Mouse (Mus musculus): Measurements from ENCODE around the gene Ppil3.

Gene Ppil3

DNA sequence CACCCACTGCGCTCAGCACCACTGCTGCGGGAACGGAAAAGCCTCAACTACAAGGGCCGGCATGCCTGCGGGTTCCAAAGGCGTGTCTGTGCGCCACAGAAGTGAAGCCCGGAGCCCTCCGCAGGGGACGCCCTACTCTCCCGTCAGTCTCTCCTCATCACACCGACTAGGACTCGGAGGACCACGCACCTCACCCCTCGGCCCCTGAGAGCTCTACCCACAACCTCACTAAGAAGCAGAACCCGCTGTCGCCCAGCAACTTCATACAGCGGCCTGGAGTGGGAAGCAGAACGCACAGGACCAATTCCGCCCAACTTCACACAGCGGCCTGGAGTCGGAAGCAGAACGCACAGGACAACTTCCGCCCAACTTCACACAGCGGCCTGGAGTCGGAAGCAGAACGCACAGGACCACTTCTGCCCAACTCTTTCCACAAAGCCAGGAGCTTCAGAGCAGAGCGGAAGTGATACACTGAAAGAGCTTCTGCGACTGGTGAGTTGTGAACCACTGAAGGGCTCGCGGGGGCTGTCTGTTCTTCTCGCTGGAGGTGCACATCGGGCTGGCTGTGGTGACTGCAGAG lies at the start of gene Ppil3, which contains the start of gene Nif3l1:
Gene Ppil3 (minus strand): TSS at position 344 of the 580 bp plus-strand sequence.
Gene Nif3l1 (plus strand): TSS at position 9 of the 580 bp plus-strand sequence.
- peak; percentile 94 for DNase-seq (ENCODE audit: low read depth, low spot score)

DNA sequence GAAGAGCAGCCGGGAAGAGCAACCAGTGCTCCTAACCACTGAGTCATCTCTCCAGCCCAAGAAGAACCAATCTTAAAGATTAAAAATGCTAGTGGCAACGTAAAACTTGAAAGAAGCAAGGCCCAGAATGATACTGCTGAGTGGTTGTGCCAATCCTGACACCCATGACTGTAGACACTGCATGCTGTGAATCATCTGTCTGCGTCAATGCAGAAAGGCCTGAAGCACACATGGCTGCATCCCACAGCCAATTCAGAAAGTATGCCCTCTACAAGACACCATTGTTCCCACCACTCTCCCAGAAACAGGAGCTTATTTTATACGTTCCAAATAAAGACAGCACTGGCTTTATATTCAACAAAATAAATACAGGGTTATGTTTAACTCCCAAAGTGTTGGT lies 37.4 kb upstream of the Ppil3 start:
- no peak for DNase-seq (ENCODE audit: low read depth, low spot score)

DNA sequence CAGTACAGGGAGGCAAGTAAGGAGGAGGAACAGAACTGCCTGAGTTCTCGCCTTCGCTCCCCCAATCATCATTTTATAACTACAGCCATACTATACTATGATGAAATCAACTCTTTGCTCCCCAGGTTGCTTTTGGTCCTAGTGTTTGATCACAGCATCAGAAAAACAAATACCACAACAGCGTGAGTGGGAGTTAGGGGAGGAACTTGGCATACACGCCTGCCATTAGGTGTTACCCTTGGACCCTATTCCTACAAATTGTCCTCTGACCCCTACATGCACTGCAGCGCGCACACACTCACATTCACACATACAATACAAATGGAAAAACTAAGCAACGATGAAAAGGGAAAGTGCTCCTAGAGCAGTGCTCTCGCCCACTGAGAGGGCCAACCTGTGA lies 30.4 kb upstream of the Ppil3 start:
- no peak for DNase-seq (ENCODE audit: low read depth, low spot score)

DNA sequence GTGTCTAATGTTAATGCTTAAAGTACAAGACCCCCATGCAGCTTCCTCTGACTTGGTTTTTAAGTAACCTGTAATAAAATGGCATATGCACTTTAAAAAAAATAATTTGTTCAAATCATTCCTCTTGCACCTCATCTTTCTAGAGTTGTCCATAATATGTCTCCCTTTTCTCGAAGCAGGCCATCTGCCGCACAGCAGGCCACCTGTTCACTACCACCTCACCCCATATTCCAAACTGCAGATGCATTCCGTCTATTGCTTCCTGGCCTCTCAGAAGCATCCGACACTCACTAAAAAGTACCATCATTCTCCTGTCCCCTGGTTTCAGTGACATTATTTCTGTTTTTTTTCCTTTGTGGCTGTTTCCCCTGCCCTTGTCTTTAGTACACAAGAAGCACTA lies 20.3 kb upstream of the Ppil3 start:
- DNase-seq (ENCODE audit: low read depth, low spot score) = no peak

DNA sequence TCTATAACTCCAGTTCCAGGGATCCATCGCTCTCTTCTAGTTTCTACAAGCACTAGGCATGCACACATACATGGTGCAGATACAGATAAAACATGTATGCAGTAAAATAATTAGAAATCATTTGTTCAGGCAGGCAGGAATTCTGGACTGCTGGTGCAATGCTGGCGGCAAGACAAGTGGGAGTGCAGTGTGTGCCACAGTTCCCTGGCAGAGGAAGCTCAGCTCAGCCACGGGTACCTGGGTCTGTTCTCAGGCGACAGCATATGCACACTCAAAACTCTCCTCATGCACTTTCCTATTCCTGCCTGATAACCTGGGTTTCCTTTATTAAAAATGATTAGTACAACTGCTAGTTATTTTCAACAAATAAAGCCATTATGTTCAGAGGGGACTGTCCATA lies 19.8 kb upstream of the Ppil3 start:
- DNase-seq (ENCODE audit: low read depth, low spot score) = no peak

DNA sequence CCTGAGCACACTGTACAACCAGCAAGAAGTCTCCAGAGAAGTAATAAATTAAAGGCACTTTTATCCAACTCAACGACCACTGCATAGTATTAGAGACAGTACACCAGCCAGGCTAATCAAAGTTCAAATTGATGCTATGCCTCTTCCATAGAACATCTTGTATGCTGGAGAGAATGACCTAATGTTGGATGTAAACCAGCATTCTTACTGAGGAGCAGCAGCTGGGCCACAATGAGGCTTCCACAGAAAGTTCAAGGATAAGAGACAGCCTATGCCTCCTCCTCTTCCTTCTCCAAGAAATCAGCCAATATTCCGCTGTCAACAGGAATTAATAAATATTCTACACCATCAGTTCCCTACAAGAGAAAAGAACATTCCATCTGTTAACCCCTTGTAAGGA lies 18.6 kb upstream of the Ppil3 start:
- DNase-seq (ENCODE audit: low read depth, low spot score) = no peak

DNA sequence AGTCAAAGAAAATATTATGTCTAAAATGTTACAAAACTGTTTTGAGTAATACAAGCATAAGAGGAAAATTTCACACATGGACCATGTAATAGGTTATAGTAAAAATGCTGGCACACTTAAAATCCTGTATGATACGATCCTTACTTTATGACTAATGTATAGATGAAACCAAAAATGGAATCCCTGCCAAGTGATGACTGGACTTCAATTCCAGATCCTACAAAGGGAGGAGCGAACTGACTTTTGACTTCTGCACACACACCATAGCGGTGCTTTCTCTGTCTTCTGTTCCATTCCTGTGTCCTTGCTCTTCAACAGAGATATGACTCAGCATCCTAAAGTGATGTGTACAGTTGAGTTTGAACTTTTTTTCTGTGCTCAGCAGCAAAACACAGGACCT lies 15.3 kb upstream of the Ppil3 start:
- DNase-seq (ENCODE audit: low read depth, low spot score) = no peak

DNA sequence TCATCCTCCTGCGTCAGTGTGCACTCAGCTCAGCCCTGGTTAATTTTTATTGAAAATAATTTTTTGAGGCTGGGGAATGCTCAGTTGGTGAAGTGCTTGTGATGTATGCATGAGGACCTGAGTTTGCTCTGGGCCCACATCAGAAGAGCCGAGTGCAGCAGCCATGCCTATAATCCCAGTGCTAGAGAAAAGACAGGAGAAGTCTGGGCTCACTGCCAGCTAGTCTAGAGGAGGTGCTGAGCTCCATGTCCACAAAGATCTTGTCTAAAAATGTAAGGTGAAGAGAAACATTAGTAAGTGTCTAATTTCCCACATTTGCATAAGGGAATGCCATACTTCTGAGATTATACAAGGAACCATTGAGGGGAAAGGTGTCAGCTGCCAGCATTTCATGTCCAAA lies 13.6 kb upstream of the Ppil3 start:
- no peak for DNase-seq (ENCODE audit: low read depth, low spot score)

DNA sequence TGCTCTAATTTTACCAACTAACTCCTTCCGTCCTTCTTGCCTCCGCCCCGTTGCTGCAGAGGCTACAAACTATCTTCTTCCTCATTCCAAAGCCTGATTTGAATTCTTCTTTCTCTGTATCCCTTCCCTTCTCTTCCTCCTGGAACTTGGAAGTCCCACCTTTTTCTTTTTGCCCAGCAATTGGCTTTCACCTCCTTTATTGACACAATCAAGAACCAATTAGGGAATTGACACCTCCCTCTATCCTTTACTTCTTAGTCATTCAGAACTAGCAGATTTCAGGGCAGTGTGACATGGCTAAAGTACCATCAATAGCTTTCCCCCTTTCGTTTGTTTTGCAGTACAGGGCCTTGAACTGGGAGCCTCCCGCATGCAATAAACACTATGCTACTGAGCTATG lies 12.9 kb upstream of the Ppil3 start:
- peak; percentile 72 for DNase-seq (ENCODE audit: low read depth, low spot score)

DNA sequence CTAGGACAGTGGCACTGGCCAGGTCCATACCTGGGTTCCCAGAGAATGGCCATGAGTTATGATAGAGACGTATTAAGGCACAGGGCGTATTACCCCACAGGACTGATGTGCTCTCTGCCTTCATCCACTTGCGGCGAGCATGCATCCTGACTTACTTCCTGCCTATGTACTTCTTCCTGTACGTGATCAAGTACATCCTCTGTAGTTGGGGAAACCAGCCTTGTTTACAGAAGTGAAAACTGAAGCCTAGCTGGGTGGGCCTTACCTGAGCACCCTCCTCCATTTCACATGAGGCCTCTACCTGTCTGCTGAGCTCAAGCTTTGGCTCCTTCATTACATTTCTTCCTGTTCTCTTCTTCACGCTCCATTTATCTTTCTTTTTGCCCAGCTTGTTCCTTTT lies 9.0 kb upstream of the Ppil3 start:
- DNase-seq (ENCODE audit: low read depth, low spot score) = no peak

DNA sequence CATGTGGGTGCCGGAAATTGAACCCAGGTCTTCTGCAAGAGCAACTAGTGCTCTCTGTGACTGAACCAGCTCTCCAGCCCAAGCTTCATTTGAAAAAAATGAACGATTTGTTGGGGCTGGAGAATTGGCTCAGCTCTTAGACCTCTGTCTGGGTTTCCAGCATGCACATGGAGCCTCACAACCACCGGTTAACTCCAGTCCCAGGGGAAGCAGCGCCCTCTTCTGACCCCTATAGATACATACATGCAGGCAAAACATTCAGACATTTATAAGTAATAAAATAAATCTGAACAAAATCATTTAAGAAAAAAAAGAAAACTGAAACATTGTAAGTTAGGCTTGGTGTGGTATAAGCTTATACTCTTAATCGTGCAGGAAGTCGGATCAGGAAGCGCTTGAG lies 3.1 kb upstream of the Ppil3 start:
- peak; percentile 48 for DNase-seq (ENCODE audit: low read depth, low spot score)

DNA sequence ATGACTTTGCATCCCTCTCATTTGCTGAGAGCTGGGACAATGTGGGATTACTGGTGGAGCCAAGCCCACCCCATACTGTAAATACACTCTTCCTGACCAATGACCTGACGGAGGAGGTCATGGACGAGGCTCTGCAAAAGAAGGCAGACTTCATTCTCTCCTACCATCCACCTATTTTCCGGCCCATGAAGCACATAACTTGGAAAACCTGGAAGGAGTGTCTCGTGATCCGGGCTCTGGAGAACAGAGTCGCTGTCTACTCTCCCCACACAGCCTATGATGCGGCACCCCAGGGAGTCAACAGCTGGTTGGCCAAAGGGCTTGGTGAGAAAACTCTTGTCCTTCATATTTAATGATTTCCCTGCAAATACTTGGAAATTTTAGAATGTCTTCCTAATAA lies 2.5 kb upstream of the Ppil3 start:
- DNase-seq (ENCODE audit: low read depth, low spot score) = no peak

DNA sequence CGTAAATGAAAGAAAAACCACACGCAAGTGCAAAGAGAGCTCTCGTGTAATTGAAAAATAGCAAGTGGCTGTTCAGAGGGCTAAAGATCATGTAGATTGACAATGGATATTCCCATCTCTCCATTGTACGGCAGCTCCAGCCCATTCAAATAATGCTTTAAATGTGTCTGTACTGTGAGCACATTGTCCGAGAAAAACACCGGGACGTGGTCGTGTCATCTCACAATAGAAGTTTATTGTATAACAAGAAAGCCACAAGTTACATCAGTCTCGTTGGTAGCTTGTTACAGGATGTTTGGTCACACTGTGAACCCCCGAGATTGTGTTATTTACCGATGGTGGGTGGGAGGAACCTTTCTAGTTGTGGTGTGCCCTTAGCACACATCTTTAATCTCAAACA lies 575 bp upstream of the Ppil3 start:
- no peak for DNase-seq (ENCODE audit: low read depth, low spot score)

DNA sequence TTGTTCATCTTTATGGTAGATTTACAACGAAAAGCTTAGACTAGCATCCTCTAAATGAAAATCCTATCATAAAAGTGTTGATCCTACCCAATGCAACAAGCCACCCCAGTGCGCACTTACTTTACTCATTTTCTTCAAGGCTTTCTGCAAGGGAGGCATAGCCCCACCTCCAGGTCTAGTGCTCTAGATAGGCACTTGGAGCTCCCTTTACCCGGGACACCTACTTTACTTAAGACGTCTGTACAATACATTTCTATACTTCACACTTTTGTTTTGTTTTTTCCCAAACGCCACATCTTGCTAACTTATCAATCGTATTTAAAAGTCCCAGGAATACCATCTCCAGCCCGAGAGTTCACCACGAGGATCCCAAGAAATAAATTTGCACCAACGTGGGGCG lies 595 bp downstream of the Ppil3 start:
- no peak for DNase-seq (ENCODE audit: low read depth, low spot score)

DNA sequence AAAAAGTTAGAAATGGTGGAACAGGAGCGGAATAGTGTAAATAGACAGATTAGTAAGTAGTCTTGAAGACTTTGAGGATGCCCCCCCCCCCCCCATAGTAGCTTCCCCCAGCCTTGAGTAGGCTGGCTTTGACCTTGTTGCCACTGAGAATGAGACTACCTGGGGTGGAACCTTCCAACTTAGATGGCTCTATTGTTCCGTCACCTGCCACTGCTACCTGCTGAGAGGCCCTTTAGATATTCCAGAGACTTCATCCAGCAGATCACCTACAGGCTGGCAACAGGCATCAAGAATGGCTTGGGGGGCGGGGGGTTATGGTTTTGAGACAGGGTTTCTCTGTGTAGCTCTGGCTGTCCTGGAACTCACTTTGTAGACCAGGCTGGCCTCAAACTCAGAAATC lies 20.7 kb downstream of the Ppil3 start:
- peak; percentile 85 for DNase-seq (ENCODE audit: low read depth, low spot score)

DNA sequence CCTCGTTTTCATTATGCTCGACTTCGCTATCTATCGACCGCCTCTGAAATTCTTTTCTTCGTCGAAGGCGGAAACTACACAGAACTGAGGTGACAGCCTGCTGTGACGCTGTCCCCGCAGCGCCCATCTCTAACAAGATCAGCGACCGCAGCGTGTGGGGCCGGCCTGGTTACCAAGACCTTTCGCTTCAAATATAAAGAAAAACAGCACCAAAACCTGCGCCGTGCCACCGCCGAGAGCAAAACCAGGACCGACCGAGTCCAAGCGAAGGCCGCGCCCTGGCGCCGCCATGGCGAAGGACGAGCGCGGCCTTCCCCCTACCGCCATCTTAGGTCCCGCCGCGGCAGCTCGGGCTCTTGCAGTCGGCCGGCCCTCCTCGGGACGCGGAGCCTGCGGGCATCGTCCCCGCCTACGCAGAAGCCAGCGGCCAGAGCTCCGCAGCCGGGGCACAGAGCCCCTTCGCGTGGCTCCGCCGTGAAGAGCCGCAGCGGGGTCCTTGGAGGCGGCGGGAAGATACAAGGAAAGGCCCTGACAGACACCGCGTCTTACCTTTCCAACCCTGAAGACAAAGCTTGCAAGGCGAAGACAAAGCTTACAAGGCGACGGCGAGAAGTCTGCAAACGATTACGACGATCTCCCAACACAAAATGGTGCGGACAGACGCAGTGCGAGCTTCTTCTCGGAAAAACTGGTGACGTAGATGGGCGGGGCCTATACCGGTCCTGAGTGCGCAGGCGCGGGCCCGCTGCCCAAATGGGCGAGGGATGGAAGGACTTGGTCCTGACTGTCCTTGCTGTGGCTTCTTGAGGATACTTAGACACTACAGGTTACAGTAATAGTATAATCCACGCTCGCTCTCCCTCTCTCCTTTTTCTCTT lies 21.7 kb downstream of the Ppil3 start, which contains the start of gene Clk1:
Gene Clk1 (minus strand): TSS at position 696 of the 878 bp plus-strand sequence.
- DNase-seq (ENCODE audit: low read depth, low spot score) = peak; percentile 94

DNA sequence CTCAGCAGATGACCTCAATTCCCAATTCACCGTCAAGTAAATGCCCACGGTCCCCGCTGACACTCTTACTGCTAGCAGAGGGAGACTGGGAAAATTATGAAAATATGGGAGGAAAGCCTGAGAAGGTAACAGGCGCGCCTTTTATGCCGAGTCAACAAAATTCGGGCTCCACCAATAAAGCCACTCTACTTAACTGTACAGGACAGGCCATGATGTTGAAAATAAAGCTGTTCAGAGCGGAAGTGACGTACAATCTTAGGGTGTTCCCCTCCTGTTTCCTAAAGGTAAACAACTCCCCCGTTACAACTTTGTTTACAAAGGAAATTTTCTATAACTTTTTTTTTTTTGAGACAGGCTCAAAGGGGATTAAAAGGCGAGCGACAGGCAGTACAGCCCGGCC lies 22.4 kb downstream of the Ppil3 start:
- DNase-seq (ENCODE audit: low read depth, low spot score) = peak; percentile 71

DNA sequence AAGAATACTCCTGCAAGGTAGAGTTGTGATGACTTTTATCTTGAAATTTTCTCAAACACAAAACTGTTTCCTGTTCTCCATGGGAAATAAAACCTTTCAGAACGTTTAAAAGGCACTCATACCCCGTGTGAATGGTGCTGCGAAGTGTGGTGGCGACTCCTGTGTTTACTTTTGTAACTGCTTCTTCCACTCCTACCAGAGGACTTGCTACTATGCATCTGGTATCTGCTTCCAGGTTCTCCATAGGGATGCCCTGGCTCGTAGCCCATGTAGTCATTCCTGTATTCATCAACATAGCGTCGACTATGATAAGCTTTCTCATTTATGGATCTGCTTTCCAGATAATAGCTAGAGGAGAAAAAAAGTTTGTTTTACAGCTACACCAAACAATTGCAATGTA lies 24.3 kb downstream of the Ppil3 start:
- DNase-seq (ENCODE audit: low read depth, low spot score) = peak; percentile 67

DNA sequence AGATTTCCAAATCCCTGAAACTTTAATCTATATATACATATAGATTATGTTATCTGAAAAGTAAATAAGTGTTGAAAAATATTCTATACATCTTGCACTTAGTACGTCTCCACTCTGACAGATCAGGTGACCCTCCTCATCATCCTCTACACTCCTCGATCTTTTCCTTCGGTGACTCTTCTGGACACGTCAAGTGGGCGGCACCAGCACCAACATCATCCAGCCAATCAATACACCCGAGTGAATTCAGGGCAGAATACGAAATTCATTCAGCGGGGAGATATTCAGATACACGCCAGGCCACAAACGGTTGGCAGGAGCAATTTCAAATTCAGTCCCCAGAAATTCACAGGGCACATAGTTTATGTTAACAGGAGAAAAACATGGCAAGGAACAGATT lies 25.3 kb downstream of the Ppil3 start:
- peak; percentile 60 for DNase-seq (ENCODE audit: low read depth, low spot score)

DNA sequence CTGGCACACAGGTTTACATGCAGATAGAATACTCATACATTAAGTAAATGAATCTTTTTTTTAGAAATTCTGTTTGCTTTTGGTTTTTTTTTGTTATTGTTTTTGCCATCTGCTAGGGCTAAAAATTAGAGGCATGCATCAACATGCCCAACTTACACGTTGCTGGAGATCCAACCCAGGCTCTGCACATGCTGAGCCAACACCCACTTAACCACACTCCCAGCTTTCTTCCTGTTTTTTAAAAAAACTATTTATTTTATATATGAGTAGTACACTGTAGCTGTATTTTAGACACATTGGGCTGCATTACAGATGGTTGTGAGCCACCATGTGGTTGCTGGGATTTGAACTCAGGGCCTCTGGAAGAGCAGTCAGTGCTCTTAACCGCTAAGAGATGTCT lies 29.2 kb downstream of the Ppil3 start:
- no peak for DNase-seq (ENCODE audit: low read depth, low spot score)

DNA sequence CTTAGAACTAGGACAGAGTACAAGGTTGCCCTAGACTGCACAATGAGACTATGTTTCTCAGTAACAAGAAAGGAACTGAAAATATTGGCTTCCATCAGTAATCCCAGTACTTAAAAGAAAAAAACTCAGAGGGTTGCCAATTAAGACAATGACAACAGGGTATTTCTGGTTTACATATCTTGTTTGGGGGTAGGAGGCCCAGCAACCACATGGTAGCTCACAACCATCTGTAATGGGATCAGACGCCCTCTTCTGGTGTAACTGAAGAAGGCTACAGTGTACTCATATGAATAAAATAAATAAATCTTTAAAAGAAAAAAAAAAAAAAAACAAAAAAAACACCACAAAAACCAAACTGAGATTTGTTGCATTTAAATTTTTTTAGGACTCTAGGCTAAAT lies 29.8 kb downstream of the Ppil3 start:
- no peak for DNase-seq (ENCODE audit: low read depth, low spot score)

DNA sequence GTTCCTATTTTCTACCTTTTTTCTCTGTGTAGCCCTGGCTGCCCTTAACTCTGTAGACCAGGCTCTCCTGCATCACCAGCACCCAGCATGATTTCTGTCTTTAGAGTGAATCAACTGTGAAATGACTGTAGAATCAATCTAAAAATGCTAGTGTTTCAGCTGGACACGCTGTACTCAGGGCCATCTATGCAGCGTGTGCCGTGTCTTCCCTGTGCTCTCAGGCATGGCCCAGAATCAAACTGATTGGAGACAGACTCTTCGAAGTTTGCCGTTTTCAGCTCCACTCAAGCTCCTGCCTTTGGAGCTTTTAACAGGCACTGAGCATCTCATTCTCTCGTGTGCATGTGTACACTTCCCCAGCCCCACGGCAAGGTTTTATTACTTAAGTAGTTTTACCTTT lies 34.5 kb downstream of the Ppil3 start:
- DNase-seq (ENCODE audit: low read depth, low spot score) = no peak

DNA sequence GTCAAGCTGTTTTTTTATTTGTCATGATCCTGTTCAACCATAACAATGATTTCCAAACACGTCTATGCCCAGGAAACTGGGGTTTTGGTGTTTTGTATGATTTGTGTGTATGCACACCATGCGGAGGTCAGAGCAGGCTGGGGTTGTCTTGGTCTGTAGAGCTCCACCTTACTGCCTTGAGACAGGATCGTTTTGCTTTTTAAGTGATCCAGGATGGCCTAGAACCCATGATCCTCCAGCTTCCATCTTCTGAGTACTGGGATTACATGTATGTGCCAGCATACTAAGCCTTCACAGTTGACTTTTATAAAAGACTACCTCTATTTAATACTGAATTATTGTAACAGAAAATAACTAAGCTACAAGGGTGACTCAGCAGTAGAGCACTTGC lies 35.1 kb downstream of the Ppil3 start:
- no peak for DNase-seq (ENCODE audit: low read depth, low spot score)
